Mouse (Mus musculus) E14TG2a.4 (cell line): ENCODE data around the gene E130114P18Rik.

Source experiments
- H3K27me3 ChIP-seq: 2 replicates; pipeline ENCODE4 v1.6.1; 2014; ENCODE audit warnings: low read length, control low read depth; ENCODE audit not compliant: insufficient read depth
- H3K36me3 ChIP-seq: 2 replicates; pipeline ENCODE4 v1.6.1; 2014; ENCODE audit warnings: low read length, control low read depth; ENCODE audit not compliant: insufficient read depth
- H3K4me1 ChIP-seq: replicated peaks from 2 replicates; pipeline ENCODE4 v1.6.1; 2014; ENCODE audit warnings: low read depth, low read length, control low read depth
- H3K4me3 ChIP-seq: replicated peaks from 2 replicates; pipeline ENCODE4 v1.5.1; 2014; ENCODE audit warnings: mild to moderate bottlenecking, low read length
- H3K9me3 ChIP-seq: 2 replicates; pipeline ENCODE4 v1.6.1; 2014; ENCODE audit warnings: low read length, control low read depth
- CTCF ChIP-seq: conservative IDR thresholded peaks from 2 replicates; pipeline ENCODE4 v1.5.1; 2014; ENCODE audit warnings: low read length
- NANOG ChIP-seq: IDR thresholded peaks from 2 replicates; pipeline ENCODE4 v1.6.1; 2014; ENCODE audit warnings: borderline replicate concordance, low read length, mixed read lengths
- POU5F1 ChIP-seq: IDR thresholded peaks from 2 replicates; pipeline ENCODE4 v1.6.1; 2014; ENCODE audit warnings: low read length, borderline replicate concordance

Gene E130114P18Rik

DNA sequence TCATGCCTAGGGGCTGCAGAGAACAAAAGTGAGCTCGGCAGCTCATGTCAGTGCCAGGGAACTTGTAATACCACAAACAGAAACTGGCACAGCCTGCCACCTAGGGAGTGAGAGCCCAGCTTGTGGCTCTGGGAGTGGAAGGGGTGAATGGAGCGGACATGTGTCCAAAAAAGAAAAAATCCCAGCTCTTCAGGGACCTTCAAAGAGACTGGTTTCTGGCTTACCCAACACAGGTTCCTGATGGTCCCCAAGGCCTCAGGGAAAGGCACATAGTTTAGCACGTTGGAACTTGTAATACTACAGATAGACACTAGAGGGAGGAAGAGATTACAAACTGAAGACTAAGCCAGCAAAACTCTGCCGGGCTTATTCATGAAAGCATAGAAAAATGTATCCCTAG is 213.2 kb downstream of the E130114P18Rik start:
- 0 out of 2 replicates have a peak, but pooled peaks cover 2% of the 10 kb centered on the region for H3K27me3 ChIP-seq
- no peaks in the 10 kb centered on the region for H3K9me3 ChIP-seq
- H3K36me3 ChIP-seq: no peaks in the 10 kb centered on the region
- H3K4me1 ChIP-seq: no peaks in the 10 kb centered on the region
- peak; percentile 77 for TF ChIP-seq CTCF
- TF ChIP-seq NANOG: no peak
- no peak for TF ChIP-seq POU5F1
- H3K4me3 ChIP-seq: no peak overlapping the region

DNA sequence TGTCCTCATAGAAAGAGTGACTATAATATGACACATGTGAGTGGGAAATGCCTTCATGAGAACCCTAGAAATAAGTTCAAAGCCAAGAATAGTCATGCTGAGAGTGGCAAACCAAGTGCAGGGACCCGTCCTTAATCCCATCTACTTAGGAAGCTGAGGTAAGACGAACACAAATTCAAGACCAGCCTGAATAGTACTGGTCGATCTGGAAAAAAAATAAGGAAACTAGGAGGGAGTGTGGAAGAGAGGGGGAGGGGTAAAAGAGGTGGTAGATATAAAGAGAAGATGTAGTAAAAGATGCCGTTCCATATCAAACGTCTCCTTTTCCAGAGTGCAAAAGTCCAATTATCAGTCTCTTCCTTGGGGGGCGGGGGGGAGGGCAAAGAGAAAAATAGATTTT is 213.7 kb downstream of the E130114P18Rik start:
- no peak for TF ChIP-seq POU5F1
- TF ChIP-seq CTCF: no peak
- no peak for TF ChIP-seq NANOG
- Histone ChIP-seq H3K9me3 (no peaks in the 10 kb centered on the region), H3K36me3 (no peaks in the 10 kb centered on the region), H3K4me1 (no peaks in the 10 kb centered on the region), H3K4me3 (no peak overlapping the region), H3K27me3 (0 out of 2 replicates have a peak, but pooled peaks cover 2% of the 10 kb centered on the region)

GRCm38 (mm10) chr4:97557585-97557984 is 220.3 kb downstream of the E130114P18Rik start:
- Histone ChIP-seq H3K4me3 (no peak overlapping the region), H3K27me3 (0 out of 2 replicates have a peak, but pooled peaks cover 2% of the 10 kb centered on the region), H3K9me3 (no peaks in the 10 kb centered on the region), H3K4me1 (no peaks in the 10 kb centered on the region), H3K36me3 (no peaks in the 10 kb centered on the region)
- no peak for TF ChIP-seq CTCF
- TF ChIP-seq NANOG: no peak

GRCm38 (mm10) chr4:97544016-97544415 is 233.9 kb downstream of the E130114P18Rik start:
- Histone ChIP-seq H3K4me1 (no peaks in the 10 kb centered on the region), H3K9me3 (no peaks in the 10 kb centered on the region), H3K27me3 (no peaks in the 10 kb centered on the region), H3K36me3 (no peaks in the 10 kb centered on the region), H3K4me3 (no peak overlapping the region)
- no peak for TF ChIP-seq NANOG
- TF ChIP-seq POU5F1: no peak
- TF ChIP-seq CTCF: no peak

- Histone ChIP-seq H3K9me3 (no peaks in the 10 kb centered on the region), H3K4me3 (no peak overlapping the region), H3K36me3 (no peaks in the 10 kb centered on the region), H3K4me1 (no peaks in the 10 kb centered on the region), H3K27me3 (no peaks in the 10 kb centered on the region)
- no peak for TF ChIP-seq CTCF
Measured at GRCm38 (mm10) chr4:97532072-97532471, 245.8 kb downstream of the E130114P18Rik start.

DNA sequence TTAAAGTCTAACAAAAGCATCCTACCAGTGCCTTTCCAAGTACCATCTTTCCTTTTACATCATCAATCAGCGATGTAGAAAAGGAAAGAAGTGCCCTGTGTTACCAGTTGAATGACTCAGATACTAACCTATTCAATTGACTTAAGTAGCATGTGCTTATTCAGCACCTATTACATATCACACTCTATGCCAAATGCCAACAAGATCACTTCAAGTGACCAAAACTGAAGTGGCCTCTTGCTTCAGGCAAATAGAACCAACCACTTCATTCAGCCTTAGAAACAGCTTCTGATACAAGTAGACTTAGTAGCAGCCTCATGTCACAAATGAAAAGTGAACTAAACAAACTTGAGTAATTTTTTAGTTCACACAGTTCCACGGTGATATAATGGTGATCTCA is 249.4 kb downstream of the E130114P18Rik start:
- H3K4me1 ChIP-seq: no peaks in the 10 kb centered on the region
- TF ChIP-seq POU5F1 (no peak), CTCF (no peak), NANOG (no peak)
- H3K36me3 ChIP-seq: no peaks in the 10 kb centered on the region
- no peaks in the 10 kb centered on the region for H3K9me3 ChIP-seq
- H3K27me3 ChIP-seq: no peaks in the 10 kb centered on the region
- no peak overlapping the region for H3K4me3 ChIP-seq
